Mouse (Mus musculus) limb, embryonic 13.5 days (tissue): ENCODE data around the gene Ntsr1. TPM values are rescaled to one million over a fixed set of nuclear protein-coding genes. Genes with fewer than 3 reads are reported as not detected.

Experiments
- ATAC-seq: fragments of 200-750 bp; cut with Nextera tagmentation; 2 replicates; pipeline ENCODE4 v1.8.0; 2017; ENCODE audit warnings: low read depth, moderate number of reproducible peaks, moderate TSS enrichment; ENCODE audit not compliant: low FRiP score
- H3K27ac ChIP-seq: fragments of 300-500 bp; sonication (generic); 2 replicates; pipeline ENCODE4 v1.5.1; 2015; ENCODE audit warnings: inconsistent platforms, mild to moderate bottlenecking, moderate library complexity
- H3K27me3 ChIP-seq: fragments of 300-500 bp; sonication (generic); 2 replicates; pipeline ENCODE4 v1.6.1; 2015; ENCODE audit warnings: mild to moderate bottlenecking, inconsistent platforms
- H3K36me3 ChIP-seq: fragments of 300-500 bp; sonication (generic); 2 replicates; pipeline ENCODE4 v1.6.1; 2015; ENCODE audit warnings: inconsistent platforms, mild to moderate bottlenecking, moderate library complexity
- H3K4me1 ChIP-seq: fragments of 300-500 bp; sonication (generic); 2 replicates; pipeline ENCODE4 v1.6.1; 2015; ENCODE audit warnings: inconsistent platforms
- H3K4me2 ChIP-seq: fragments of 300-500 bp; sonication (generic); replicated peaks from 2 replicates; pipeline ENCODE4 v1.6.1; 2015; ENCODE audit warnings: inconsistent platforms, mild to moderate bottlenecking, moderate library complexity
- H3K4me3 ChIP-seq: fragments of 300-500 bp; sonication (generic); 2 replicates; pipeline ENCODE4 v1.5.1; 2015; ENCODE audit warnings: moderate library complexity, mild to moderate bottlenecking, inconsistent platforms
- H3K9ac ChIP-seq: fragments of 300-500 bp; sonication (generic); 2 replicates; pipeline ENCODE4 v1.6.1; 2015; ENCODE audit warnings: mild to moderate bottlenecking, inconsistent platforms
- H3K9me3 ChIP-seq: fragments of 300-500 bp; sonication (generic); 2 replicates; pipeline ENCODE4 v1.6.1; 2016; ENCODE audit warnings: inconsistent platforms
- WGBS: fragments of 180-500 bp; shearing (Covaris S2); methylation state at CpG from one replicate; pipeline ENCODE4 v1.1.7; 2015; 5-methylcytosine and 5-hydroxymethylcytosine counted together
- polyA plus RNA-seq: library from polyadenylated mRNA; unstranded; fragments of >200 nt; fragmentation: Nextera tagmentation; extraction: Ambion mirVana; gene quantifications from 2 replicates; pipeline ENCODE4 v1.2.1, GENCODE M21; 2015

Gene Ntsr1
- polyA plus RNA-seq, 1 experiment from 2014 or later = 0.29 TPM

DNA sequence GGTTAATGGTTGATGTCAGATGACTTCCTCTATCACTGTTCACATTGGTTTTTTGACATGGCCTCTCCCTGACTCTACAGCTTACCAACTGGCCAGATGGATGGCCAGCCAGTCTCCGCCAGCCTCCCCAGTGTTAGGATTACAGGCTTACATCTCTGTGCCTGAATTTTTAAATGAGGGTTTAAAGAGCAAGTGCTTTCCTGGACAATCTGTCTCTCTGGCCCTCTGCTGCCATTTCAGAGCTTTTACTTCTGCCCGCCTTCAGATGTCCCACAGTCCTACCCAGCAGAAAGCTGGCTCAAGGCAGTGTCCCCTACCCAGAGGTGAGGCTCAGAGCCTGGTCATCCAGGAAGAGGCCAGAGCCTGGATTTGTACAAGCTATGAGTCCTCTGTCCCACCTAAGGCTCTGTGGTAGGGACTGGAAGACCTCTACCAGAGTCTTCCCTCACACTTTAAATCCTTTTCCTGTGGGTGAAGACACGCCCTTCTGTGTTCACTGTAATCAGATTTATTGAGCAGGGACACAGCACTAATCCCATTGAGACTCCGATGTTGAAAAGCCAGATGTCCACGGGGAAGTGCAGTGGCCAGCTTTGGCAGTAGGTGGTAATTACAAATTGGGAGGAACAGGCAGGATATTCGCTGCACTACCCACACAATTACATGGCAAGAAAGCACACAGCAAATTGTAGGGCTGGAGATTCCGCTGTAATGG lies 32.1 kb downstream of the Ntsr1 start:
- H3K36me3 ChIP-seq = no peaks in the 10 kb centered on the region
- no peak for ATAC-seq
- no peak overlapping the region for H3K27ac ChIP-seq
- H3K9ac ChIP-seq = no peak overlapping the region
- no peak overlapping the region for H3K4me2 ChIP-seq
- H3K4me3 ChIP-seq = no peak overlapping the region
- WGBS = 48% methylated on average over 7 of the region's 7 CpGs
- H3K4me1 ChIP-seq = peaks cover 13% of the 10 kb centered on the region; the same call in 1 of the 2 replicates
- H3K9me3 ChIP-seq = no peaks in the 10 kb centered on the region
- H3K27me3 ChIP-seq = peaks cover 31% of the 10 kb centered on the region

DNA sequence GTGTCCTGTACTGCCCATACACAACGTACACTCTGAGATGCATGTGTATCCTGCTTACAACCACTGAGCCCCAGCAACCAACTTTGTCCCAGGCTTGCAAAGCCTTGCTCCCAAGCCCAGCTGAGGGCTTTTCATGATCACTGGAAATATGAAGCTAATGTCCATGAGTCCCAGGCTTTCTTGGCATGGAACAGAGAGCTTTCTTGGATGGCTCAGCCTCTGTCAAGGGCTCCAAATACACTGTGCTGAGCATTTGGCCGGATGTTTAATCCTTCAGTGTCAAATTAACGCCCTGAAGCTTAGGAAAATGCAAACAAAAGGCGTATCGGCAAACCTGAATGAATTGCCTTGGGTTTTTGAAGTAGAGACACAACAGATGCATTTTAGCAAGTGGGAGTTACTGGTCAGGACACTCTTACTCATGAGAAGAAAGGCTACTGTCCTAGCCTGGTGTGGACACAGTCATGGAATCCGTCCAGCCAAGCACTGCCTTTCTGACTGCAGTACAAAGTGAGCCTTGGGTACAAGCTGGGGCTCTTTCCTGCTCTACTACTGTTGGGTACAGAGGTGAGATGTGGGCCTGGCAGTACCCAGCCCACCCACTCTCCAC lies 32.7 kb downstream of the Ntsr1 start:
- 51% methylated on average over 6 of the region's 6 CpGs for WGBS
- H3K4me1 ChIP-seq = peaks cover 13% of the 10 kb centered on the region; the same call in 1 of the 2 replicates
- H3K27ac ChIP-seq = no peak overlapping the region
- no peak overlapping the region for H3K4me3 ChIP-seq
- H3K9ac ChIP-seq = no peak overlapping the region
- H3K27me3 ChIP-seq = peaks cover 25% of the 10 kb centered on the region
- H3K4me2 ChIP-seq = no peak overlapping the region
- no peaks in the 10 kb centered on the region for H3K9me3 ChIP-seq
- no peaks in the 10 kb centered on the region for H3K36me3 ChIP-seq
- ATAC-seq = no peak

DNA sequence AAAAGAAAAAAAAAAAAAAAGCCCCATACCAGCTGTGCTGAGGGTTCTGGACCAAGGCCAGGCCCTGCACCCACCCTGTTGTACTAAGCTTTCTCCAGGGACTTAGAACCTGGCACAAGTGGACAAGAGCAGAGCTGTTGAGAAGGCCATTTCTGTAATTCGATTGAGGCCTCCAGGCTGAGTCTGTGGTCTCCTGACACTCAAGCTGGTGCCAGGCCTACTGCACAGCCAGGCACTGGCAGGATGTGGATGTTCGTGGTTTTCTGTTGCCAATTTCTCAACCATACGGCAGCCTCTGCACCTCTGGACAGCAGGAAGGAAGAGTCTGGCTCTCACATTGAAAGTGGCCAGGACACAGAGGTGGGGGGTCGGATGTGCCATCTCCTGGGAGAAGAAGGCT lies 33.5 kb downstream of the Ntsr1 start:
- no peak for ATAC-seq
- 65% methylated on average over 4 of the region's 4 CpGs for WGBS

DNA sequence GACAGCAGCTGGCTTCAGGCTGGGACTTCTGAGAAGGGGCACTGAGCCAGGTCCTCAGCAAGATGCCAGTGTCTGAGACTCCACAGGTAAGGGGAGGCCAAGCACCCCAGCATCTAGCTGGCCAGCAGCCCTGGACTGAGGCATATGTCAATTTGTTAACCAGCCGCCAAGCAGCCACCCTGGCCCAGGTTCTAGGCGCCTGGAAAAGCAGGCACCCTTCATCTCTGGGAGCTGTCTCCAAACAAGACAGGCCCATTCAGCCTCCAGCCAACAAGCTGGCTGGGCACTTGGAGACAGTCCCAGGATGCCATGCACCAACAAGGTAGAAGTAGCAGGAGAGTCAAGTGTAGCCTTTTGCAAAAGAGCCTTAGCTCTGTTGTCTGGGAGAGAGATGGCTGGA lies 43.9 kb downstream of the Ntsr1 start:
- no peak overlapping the region for H3K9ac ChIP-seq
- H3K4me2 ChIP-seq = no peak overlapping the region
- H3K27me3 ChIP-seq = no peaks in the 10 kb centered on the region
- no peak for ATAC-seq
- WGBS = 83% methylated on average over 2 of the region's 2 CpGs
- H3K9me3 ChIP-seq = no peaks in the 10 kb centered on the region
- H3K4me3 ChIP-seq = no peak overlapping the region
- no peaks in the 10 kb centered on the region for H3K36me3 ChIP-seq
- peaks cover 3% of the 10 kb centered on the region; the same call in 1 of the 2 replicates for H3K4me1 ChIP-seq
- H3K27ac ChIP-seq = no peak overlapping the region

More for the DNA sequence above, 33.5 kb downstream of the Ntsr1 start:
- Histone ChIP-seq H3K4me2 (no peak overlapping the region), H3K4me1 (peaks cover 13% of the 10 kb centered on the region; the same call in 1 of the 2 replicates), H3K27me3 (peaks cover 18% of the 10 kb centered on the region; the same call in 1 of the 2 replicates), H3K36me3 (no peaks in the 10 kb centered on the region), H3K9ac (no peak overlapping the region), H3K27ac (no peak overlapping the region), H3K4me3 (no peak overlapping the region), H3K9me3 (no peaks in the 10 kb centered on the region)

DNA sequence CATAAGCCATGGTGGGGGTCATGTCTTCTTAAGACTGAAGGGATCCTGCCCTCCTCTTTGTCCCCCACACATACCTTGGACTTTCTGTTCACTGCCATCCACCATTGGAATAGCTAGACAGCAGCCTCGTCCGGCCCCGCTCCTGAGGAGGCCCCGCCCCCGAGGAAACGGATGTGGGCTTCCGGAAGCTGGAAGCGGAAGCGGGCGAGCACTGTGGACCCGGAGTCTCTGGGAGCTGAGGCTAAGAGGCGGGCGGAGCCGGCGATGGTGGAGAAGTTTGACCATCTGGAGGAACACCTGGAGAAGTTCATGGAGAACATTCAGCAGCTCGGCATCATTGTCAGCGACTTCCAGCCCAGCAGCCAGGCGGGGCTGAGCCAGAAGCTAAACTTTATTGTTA lies 45.3 kb downstream of the Ntsr1 start:
- Histone ChIP-seq H3K4me3 (no peak overlapping the region), H3K27ac (no peak overlapping the region), H3K27me3 (no peaks in the 10 kb centered on the region), H3K4me2 (no peak overlapping the region), H3K36me3 (no peaks in the 10 kb centered on the region), H3K9ac (no peak overlapping the region), H3K4me1 (peaks cover 3% of the 10 kb centered on the region; the same call in 1 of the 2 replicates), H3K9me3 (no peaks in the 10 kb centered on the region)
- WGBS = 78% methylated on average over 18 of the region's 18 CpGs
- ATAC-seq = no peak

DNA sequence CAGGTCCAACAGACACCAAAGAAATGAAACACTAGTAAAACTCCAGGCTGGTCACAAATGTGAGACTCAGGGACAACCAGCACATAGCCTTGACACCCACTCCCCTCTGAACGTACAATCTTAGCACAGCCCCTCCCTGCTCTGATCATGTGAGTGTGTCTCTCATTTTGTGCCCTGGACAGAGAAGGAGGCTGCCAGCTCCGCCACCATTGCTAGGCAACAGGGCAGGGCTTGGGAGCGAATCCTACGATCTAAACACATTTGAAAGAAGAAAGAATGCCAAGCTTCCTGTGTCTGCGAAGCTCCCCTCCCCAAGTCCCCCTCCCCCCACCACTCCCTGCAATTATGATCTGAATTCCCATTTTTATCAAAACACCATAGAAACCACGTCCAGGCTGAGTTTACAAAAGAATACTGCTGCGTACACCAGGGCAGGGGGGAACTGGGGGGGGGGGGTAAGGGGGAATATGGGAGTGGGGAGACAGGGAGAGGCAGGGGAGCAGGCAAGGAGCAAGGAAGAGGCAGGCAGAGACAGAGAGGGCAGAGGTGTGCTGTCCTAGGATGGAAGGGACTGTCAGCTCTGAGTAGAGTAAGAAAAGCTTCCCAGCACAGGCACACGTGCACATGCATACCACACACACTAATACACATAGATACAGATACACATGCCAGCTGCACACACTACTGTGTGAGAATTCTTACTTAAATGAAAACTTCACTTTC lies 47.8 kb downstream of the Ntsr1 start:
- Histone ChIP-seq H3K27me3 (no peaks in the 10 kb centered on the region), H3K9me3 (no peaks in the 10 kb centered on the region), H3K27ac (no peak overlapping the region), H3K4me2 (no peak overlapping the region), H3K9ac (no peak overlapping the region), H3K4me3 (no peak overlapping the region), H3K36me3 (no peaks in the 10 kb centered on the region), H3K4me1 (peaks cover 3% of the 10 kb centered on the region; the same call in 1 of the 2 replicates)
- ATAC-seq = no peak
- WGBS = 42% methylated on average over 8 of the region's 8 CpGs

DNA sequence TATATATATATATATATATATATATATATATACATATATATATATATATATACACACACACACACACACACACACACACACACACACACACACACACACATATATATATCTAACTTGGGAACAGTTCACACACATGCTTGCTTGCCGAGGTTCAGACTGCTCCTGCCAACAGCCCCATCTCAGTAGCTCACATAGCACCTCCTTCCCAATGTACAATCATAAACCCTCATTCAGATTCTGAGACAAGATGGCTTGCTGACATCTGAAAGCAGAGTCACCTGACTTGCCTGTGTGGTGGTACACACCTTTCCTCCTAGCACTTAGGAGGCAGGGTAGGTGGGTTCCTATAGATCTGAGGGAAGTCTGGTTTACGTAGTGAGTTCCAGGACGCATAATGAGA lies 52.6 kb downstream of the Ntsr1 start:
- ATAC-seq = no peak
- Histone ChIP-seq H3K9me3 (no peaks in the 10 kb centered on the region), H3K4me1 (peaks cover 8% of the 10 kb centered on the region; the same call in 1 of the 2 replicates), H3K4me3 (no peak overlapping the region), H3K9ac (no peak overlapping the region), H3K36me3 (no peaks in the 10 kb centered on the region), H3K27ac (no peak overlapping the region), H3K27me3 (no peaks in the 10 kb centered on the region), H3K4me2 (no peak overlapping the region)
- WGBS = 75% methylated on average over 3 of the region's 3 CpGs

DNA sequence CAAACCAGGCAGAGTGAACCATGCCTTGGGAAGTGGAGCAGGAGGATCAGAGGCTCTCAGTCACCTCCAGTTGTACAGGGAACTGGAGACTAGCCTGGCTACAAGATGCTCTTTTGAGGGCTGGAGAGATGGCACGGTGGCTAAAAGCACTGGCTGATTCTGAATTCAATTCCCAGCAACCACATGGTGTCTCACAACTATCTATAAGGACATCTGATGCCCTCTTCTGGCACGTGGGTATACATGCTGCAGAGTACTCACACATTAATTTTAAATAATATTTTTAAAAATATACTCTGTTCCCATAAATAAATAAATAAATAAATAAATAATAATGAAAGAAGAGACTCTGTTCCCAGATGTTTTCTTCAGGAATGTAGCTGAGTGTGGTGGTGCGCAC lies 55.4 kb downstream of the Ntsr1 start:
- Histone ChIP-seq H3K27ac (no peak overlapping the region), H3K36me3 (no peaks in the 10 kb centered on the region), H3K9me3 (no peaks in the 10 kb centered on the region), H3K4me1 (0 out of 2 replicates have a peak, but pooled peaks cover 5% of the 10 kb centered on the region), H3K4me2 (no peak overlapping the region), H3K9ac (no peak overlapping the region), H3K4me3 (no peak overlapping the region), H3K27me3 (no peaks in the 10 kb centered on the region)
- WGBS = 58% methylated on average over 3 of the region's 3 CpGs
- ATAC-seq = no peak

DNA sequence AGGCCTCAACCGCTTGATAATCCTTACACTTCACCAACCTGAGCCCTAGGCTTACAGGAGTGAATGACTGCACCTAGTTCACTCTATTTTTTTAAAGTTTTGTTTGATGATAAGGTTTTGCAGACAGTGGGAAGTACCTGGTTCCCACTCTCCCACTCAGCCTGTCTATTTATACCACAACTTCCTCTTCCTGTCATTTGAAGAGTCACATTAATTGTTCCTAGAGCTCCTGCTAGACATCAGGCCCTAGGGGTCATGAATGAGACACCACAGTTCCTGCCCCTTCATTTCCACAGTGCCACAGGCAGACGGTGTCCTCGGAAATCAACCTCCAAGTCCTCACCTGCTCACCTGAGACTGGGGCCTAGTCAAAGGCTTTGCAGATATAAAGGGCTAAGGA lies 56.7 kb downstream of the Ntsr1 start:
- no peak overlapping the region for H3K4me3 ChIP-seq
- 80% methylated on average over 3 of the region's 3 CpGs for WGBS
- no peak overlapping the region for H3K9ac ChIP-seq
- 0 out of 2 replicates have a peak, but pooled peaks cover 5% of the 10 kb centered on the region for H3K4me1 ChIP-seq
- H3K36me3 ChIP-seq = no peaks in the 10 kb centered on the region
- no peak overlapping the region for H3K4me2 ChIP-seq
- H3K9me3 ChIP-seq = no peaks in the 10 kb centered on the region
- H3K27me3 ChIP-seq = no peaks in the 10 kb centered on the region
- no peak overlapping the region for H3K27ac ChIP-seq
- no peak for ATAC-seq

DNA sequence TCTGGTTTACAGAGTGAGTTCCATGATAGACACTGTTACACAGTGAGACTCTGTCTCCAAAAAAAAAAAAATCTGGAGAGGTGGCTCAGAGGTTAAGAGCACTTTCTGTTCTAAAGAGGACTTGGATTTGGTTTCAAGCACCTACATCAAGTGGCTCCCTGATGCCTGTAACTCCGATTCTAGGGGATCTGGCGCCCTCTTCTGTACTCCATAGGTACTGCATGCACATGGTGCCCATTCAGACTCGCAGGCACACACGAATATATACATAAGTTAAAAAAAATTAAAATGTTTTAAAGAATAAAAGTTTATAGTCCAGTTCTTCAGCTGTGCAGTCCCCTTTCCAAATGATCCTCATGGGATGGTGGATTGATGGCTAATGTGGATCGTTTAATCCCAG lies 60.5 kb downstream of the Ntsr1 start:
- no peak overlapping the region for H3K27ac ChIP-seq
- WGBS = 53% methylated on average over 5 of the region's 5 CpGs
- no peaks in the 10 kb centered on the region for H3K4me1 ChIP-seq
- ATAC-seq = no peak
- H3K4me3 ChIP-seq = no peak overlapping the region
- 0 out of 2 replicates have a peak, but pooled peaks cover 2% of the 10 kb centered on the region for H3K27me3 ChIP-seq
- H3K9me3 ChIP-seq = no peaks in the 10 kb centered on the region
- no peak overlapping the region for H3K4me2 ChIP-seq
- no peak overlapping the region for H3K9ac ChIP-seq
- H3K36me3 ChIP-seq = no peaks in the 10 kb centered on the region

DNA sequence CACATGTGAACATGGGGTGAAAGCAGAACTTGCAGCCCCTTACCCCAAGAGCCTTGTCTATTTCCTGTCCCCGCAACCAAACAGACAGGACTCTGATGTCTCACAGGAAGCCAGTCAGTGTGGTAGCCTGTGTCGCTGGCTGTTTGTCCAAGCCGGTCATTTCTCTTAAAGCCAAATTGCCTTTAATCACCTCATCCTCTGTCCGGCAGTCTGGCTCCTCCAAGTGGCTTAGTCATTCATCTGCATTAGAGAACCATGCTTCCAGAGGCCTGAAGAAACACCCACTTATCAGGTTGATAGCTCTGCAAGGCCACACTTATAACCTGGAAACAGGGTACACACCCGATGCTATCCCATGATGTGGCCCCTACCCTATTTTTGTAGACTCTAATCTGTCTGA lies 62.4 kb downstream of the Ntsr1 start:
- no peak overlapping the region for H3K4me3 ChIP-seq
- no peak overlapping the region for H3K9ac ChIP-seq
- ATAC-seq = no peak
- 0 out of 2 replicates have a peak, but pooled peaks cover 2% of the 10 kb centered on the region for H3K27me3 ChIP-seq
- H3K36me3 ChIP-seq = no peaks in the 10 kb centered on the region
- whole genome bisulfite sequencing = 38% methylated on average over 5 of the region's 5 CpGs
- no peak overlapping the region for H3K27ac ChIP-seq
- no peaks in the 10 kb centered on the region for H3K4me1 ChIP-seq
- no peaks in the 10 kb centered on the region for H3K9me3 ChIP-seq
- no peak overlapping the region for H3K4me2 ChIP-seq

DNA sequence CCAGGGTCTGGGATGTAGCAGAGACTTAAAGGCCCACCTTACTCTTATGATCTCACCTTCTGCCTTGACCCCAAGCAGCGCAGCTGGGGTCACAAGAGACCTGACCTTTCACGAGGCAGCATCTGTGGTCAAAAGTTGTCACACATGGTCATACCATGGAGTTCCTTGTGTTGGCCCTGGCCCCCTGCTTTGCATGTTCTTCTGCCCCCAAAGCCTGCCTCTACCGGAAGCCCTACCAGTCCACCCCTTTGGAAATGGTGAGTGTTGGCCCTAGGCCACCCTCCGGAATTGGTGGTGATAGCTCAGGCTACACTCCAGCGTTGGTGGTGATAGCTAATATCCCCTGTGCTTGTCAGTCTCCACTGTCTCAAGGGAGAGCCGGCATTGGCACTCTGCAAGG lies 63.5 kb downstream of the Ntsr1 start:
- no peak overlapping the region for H3K9ac ChIP-seq
- H3K27me3 ChIP-seq = 0 out of 2 replicates have a peak, but pooled peaks cover 2% of the 10 kb centered on the region
- WGBS = 58% methylated on average over 6 of the region's 6 CpGs
- ATAC-seq = no peak
- no peaks in the 10 kb centered on the region for H3K9me3 ChIP-seq
- peaks cover 2% of the 10 kb centered on the region; the same call in 1 of the 2 replicates for H3K4me1 ChIP-seq
- H3K27ac ChIP-seq = no peak overlapping the region
- no peaks in the 10 kb centered on the region for H3K36me3 ChIP-seq
- H3K4me3 ChIP-seq = no peak overlapping the region
- H3K4me2 ChIP-seq = no peak overlapping the region
